Mouse (Mus musculus) adrenal gland (tissue): ENCODE measurements around the gene 2310022A10Rik.

Experiments used
- intact Hi-C: fragments of 180-260 bp; cut with DNase I; formaldehyde crosslinking; loops from one replicate; pipeline ENCODE4 v1.15.1; 2025

Gene 2310022A10Rik

DNA sequence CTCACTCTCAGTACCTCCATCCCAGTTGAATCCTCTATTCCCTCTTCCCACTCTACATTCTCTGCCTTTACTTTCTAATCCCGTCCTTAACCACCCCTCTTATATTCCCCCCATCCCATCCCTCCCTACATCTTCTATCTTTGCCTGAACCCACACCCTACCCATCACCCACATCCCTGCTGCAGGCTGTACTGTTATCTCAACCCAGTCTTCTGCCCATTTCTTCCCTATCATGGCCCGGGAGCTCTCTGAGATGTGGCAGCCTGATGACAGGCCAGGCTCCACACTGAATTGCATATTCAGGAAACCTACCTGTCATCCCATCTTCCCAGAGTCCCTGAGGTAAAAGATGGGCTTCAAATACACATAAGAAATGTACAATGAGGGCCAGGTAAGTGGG is 14.2 kb upstream of the 2310022A10Rik start:
- intact Hi-C loops: no loop called here

- intact Hi-C loops: no loop called here
Observed at GRCm38 (mm10) chr7:27540521-27540920, 12.5 kb upstream of the 2310022A10Rik start.

GRCm38 (mm10) chr7:27540935-27541334 is 12.1 kb upstream of the 2310022A10Rik start:
- intact Hi-C loops: no loop called here

DNA sequence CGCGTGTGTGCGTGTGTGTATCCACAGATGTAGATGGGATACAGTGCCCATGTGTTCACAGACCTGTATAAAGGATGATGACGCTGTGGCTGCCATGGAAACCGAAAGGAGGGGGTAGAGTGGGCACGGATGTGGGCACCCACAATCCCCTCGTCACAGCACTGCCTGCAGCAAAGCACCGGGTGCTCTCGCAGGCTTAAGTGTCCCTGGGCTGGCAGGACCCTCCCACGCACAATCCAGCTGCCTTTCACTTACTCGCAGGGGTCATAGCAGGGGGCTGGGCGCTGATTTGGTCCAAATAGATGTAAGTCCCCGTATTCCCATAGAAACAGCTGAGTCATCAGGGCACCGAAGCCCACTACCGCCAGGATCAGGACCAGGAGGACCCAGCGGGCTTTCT is 11.6 kb upstream of the 2310022A10Rik start:
- intact Hi-C loops: no loop called here

DNA sequence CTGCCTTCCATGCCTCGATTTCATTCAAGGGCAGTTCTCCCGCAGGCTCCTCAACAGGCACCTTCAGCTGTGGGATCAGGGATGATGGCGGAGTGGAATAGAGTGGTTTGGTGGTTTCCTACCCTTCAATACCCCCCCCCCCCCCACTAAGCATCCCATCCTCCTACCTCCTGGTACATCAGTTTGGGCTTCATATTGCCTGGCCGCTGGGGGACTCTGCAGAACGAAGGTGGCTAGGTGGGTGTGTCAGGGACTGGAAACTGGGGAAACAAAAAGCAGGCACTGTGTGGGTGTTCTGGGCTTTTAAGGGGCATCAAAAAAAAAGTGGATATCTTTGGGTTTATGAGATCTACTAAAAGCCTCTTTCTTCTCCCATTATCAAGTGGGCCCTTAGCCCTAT is 11.1 kb upstream of the 2310022A10Rik start:
- intact Hi-C loops: no loop called here

DNA sequence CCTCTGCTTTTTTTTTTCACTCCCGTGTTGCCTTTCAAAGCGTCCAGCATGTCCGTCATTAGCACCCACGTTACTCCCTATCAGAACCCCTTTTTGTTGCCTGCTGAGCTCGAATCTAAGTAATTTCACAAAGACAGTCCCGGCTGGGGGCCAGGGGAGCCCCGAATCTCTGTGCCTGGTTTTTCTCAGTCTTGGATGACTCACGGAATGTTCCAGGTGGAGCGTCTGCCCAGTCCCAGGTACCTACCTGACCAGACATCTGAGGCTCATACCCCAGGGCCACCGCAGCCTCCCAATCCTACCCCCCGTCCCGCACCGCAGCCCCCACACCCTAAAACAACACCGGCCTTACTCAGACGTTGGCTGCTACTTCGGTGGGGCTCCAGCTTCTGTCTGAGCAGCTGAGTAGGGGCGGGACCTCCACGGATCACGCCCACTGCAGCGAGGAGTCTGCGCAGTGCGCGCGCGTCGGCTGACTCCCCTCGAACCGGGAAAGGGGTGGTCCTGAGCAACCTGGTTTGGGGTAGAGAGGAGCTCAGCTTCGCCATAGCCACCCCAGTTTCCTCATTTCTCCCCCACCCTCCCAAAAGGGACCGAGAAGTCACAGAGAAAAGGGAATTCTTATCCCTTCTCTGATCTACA is 10.5 kb upstream of the 2310022A10Rik start:
- intact Hi-C loops: no loop called here

GRCm38 (mm10) chr7:27543065-27543464 is 10.0 kb upstream of the 2310022A10Rik start:
- intact Hi-C loops: no loop called here

DNA sequence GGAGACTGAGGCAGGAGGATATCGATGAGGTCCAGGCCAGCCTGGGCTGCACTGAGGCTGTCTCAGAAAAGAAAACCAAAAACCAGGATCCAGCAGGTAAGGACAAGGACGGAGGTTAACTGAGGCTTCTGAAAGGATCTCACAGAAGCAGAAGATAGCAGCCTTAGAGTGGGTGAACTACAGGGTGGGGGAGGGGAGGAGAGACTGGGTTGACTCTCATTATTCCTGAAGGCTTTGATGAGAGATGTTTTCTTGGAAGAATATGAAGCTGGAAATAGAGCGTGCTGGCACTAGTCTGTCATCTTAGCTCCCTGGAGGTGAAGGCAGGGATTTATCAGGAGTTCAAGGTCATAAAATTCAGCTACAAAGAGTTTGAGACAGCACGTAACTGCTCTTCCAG is 9.2 kb upstream of the 2310022A10Rik start:
- intact Hi-C loops: no loop called here

GRCm38 (mm10) chr7:27544675-27545370 is 8.2 kb upstream of the 2310022A10Rik start:
- intact Hi-C loops: no loop called here

- intact Hi-C loops: no loop called here
Observed at GRCm38 (mm10) chr7:27549597-27549996, 3.4 kb upstream of the 2310022A10Rik start.

DNA sequence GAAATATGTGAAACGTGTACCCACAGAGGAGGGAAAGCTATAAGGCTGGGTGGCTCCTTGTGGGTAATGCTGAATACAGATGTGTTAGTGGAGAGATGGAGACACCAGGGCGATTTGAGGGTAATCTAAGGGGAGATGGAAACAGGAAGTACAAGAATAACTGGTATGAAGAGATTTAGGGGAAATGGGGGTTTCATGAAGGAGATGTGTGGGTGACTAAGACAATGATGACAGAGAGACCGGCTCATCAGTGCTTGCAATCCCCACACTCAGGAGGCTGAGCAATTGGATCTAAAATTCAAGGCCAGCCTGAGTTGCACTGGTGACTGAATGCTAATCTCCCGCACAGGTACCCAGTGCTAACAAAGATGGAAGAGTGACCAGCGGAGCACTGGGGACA is 963 bp upstream of the 2310022A10Rik start:
- intact Hi-C loops: no loop called here

DNA sequence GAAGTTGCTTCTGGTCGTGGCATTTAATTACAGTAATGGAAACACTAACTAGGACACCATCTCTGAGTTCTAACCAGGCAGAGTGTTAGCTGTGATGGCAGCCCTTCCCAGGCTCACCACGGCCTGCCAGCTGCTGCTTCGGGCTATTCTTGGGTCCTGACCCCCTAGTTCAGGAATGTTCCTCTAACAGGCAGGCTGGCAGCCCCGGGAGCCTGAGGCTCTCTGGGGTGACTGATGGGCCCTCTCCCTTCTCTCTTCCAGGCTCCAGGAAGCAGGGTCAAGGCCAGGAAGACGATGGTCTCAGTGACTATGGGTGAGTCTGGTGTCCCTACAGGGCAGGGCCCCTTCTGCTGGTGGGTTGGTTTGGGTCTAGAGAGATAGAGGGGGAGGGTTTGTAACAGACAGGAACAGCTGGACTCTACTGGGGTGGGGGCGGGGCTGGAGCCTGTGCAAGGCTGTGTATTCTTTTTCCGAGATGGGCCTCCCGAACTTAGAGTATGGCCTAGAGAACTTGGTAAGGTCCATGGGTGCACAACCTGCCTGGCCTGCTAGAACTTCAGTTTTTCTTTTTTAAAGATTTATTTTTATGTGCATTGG is 7.4 kb downstream of the 2310022A10Rik start:
- intact Hi-C loops: no loop called here

- intact Hi-C loops: no loop called here
Observed at GRCm38 (mm10) chr7:27560978-27561377, 7.9 kb downstream of the 2310022A10Rik start.

- intact Hi-C loops: loop anchor here (10.0 kb wide), 1 partner anchor 115 kb away; the partner anchor contains the start of gene Zfp607b
Observed at GRCm38 (mm10) chr7:27569580-27570224, 16.7 kb downstream of the 2310022A10Rik start.

DNA sequence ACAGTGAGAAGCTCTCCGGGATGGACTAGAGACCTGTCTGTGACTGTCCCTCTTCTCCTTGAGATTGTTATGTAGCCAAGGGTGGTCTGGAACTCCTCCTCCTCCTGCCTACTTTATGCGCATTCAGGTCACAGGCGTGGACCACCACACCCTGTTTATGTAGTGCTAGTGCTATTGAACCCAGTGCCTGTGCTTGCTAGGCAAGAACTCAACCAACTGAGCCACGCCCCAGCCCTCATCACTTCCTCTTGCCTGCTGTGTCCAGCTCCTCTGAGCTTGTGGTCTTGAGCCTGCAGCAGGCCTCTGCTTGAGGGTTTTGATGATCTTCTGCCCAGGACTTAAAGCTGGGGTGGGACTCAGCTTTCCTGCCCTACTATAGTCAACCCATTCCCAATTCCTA is 19.1 kb downstream of the 2310022A10Rik start:
- intact Hi-C loops: loop anchor here (10.0 kb wide), 1 partner anchor 113 kb away; the partner anchor contains the start of gene Zfp607b

DNA sequence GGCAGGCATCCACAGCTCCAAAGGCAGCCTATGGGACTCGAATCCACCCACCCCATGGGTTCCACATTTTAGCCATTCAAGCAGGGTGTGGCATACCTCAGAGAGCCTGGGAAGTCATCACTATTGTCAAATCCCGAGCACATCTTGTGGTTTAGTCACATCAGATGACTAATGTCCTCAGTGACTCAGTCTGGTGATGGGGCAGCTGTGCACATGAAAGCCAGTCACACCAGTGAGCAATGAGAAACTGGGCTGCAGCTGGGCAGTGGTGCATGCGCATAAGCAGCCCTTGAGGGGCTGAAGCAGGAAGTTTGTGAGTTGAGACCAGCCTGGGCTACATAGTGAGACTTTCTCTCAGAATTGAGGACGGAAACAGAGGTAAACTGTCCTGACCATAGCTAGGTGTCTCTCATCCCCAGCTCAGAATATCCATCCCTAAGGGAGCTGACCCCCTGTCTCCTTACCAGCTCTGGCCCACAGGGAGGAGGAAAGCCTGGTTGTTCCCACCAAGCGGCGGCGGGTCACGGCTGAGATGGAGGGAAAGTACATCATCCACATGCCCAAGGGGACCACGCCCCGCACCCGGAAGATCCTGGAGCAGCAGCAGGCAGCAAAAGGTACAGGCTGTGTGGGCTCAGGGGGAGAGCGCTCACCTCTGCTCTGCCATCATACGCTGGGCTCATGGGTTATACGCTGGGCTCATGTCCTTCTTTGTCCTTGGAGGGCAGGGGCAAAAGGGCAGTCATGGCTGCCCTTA is 21.3 kb downstream of the 2310022A10Rik start:
- intact Hi-C loops: loop anchor here (10.0 kb wide), 1 partner anchor 110 kb away; the partner anchor contains the start of gene Zfp607b

- intact Hi-C loops: loop anchor here (5.0 to 10.0 kb wide), 2 partner anchors 40 to 108 kb away; partner anchors contain the start of gene Zfp607b
Observed at GRCm38 (mm10) chr7:27576914-27577313, 23.9 kb downstream of the 2310022A10Rik start.

DNA sequence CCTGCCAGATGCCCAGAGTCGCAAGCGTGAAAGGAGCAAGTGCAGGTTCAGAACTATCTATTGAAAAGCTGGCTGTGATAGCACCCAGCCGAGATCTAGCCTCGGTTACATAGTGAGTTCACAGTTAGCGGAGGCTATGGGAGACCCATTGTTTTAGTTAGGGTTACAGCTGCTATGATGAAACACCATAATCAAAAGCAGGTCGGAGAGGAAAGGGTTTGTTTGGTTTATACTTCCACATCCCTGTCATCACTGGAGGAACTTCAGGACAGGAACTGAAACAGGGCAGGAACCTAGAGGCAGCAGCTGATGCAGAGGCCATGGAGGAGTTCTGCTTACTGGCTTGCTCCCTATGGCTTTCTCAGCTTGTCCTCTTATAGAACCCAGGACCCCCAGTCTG is 24.6 kb downstream of the 2310022A10Rik start:
- intact Hi-C loops: loop anchor here (5.0 to 10.0 kb wide), 2 partner anchors 40 to 107 kb away; partner anchors contain the start of gene Zfp607b

DNA sequence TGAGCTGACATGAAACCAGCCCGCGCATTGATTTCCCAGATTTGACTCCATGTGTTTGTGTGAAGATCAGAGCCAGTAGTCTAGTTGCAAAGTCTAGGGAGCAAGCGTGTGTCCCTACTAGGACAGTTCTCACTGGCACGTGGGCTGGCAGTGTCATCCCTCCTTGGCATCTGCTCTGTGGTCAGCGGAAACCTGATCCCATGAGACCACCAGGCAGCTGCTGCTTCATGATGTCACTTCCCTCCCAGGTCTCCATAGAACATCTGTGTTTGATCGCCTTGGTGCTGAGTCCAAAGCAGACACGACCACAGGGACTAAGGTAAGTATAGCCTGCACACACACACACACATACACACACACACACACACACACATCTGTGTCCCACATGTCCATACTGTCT is 25.4 kb downstream of the 2310022A10Rik start:
- intact Hi-C loops: loop anchor here (5.0 to 10.0 kb wide), 2 partner anchors 39 to 106 kb away; partner anchors contain the start of gene Zfp607b

DNA sequence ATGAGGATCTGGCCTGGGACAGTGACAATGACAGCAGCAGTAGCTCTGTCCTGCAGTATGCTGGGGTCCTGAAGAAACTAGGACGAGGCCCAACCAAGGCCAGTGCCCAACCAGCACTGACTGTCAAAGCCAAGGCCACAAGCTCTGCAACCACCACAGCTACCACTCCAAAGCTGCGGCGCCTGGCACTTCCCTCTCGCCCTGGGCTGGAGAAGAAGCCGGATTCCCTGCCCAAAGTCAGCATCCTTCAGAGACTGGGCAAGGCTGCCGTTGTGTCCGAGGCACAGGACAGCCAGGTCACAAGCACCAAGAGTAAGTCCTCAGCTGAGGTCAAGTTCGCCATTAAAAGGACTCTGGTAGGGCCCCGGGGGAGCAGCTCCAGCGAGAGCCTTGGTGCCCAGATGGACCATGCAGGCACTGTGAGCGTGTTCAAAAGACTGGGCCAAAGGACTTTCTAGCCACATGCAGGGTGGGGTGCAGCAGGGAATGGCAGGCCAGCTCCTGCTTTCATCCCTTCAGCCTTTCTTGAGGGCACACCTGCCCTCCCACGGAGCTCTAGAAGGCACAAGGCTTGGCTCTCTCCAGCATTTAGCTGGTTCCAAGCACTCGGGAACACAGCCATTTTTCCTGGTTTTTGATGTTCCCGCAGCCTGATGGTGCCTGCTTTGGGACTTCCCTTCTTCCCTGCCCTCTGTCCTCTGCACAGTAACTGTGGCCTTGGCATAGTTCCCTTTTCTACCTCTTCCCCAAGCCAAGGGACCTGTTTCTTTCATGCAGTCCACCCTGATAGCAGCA is 27.5 kb downstream of the 2310022A10Rik start:
- intact Hi-C loops: no loop called here
